Mouse (Mus musculus) monocyte, adult 2 months (primary cell): ENCODE measurements around the gene Dlg2.

Experiments used
- DNase-seq, 2 experiments: peaks; one replicate each; pipeline ENCODE4 v3.0.0; 2022; ENCODE audit warnings: low spot score in 2 of 2, low read depth in 1 of 2

The Dlg2 gene

DNA sequence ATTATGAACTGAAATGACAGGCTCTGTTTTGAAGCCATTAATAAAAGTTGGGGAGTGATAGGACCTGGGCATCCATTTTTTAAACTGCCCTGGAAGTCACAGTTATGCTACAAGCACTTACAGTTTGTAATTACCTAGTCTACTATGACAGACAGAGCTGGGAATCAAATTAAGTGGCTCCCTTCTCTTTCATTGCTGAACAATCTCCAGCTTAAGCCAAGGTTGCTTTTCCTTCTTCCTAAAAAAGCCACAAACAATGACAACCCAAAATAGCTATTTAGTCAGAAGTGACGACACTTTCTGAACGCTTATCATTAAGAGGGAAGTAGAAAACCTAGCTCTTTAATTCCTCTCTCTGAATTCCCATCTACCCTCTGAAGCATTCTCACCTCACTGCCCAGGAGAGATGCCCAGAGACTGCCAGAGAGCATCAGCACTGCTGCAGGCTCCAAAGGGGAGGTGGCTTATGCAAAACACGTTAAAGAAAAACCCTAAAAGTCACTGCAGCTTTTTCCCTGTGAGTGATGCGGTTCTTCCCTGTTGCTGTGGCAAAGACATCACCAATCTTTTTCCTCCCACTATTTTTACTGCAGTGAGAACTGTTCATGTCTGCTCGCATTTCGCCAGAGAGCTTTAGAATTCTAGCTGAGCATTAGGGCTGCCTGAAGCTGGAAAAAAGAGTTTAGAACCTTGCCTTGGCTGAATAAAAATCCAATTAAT, 612.9 kb downstream of the Dlg2 start:
- no peak for DNase-seq

DNA sequence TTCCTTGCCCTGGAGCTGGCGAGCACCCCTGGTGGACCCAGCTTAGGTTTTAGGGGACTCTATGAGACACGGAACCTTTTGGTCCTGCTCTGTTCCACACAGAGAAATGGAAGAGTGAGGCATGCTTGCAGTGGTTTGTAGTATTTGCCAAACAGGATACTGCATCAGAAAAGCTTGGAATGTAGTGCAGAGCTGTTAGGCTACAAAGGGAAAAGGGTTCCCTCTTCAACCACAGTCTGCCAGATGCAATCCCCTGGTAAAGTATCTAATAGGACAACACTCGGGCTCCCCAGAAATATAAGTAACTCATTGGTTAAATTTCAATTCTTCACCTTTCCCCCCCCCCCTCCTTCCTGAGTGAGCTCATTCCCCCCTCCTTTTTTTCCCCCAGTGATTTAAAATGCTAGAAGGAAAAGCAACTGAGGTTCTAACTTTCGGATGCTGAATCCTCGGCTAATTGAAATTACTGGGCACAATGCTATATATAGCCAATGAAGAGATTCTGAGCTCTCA, 613.9 kb downstream of the Dlg2 start:
- no peak for DNase-seq

DNA sequence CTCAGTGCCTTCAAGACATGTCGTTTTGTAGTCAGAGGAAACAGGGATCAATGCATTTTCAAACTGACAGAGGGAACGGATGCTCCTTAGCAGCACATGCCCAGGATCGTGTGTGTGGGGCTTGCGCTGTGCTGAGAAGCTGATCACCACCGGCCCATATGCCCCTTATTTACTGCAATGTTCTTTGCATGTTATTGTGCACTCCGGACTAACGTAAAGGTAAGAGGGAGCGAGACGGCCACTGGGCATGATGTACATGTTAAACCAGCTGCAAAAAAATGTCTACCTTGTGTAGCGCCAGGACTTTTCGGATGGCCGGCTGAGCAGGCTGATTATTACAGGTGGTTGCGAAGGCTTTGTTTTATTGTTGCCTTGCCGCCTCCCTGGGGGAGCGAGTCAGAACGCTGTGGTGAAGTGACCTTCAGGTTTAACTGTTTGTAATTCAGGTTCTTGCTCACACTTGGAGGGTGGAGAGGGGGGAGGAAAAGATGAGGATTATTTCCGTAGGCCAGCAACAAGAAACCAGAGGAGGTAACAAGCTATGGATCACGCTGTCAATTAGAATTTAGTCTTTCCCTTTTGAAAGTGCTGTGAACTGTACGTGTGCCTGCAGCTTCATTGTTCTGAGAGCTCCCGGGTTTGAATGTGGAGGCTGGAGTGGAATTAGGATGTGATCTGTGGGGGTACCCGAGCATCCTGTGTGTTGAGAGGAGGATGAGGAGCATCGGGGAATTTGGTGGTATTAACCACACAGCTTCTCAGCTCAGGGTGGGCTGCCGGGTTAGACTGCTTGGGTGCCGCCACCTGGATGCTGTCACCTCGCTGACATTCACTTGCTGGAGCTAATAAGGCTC, 614.6 kb downstream of the Dlg2 start:
- DNase-seq: no peak

DNA sequence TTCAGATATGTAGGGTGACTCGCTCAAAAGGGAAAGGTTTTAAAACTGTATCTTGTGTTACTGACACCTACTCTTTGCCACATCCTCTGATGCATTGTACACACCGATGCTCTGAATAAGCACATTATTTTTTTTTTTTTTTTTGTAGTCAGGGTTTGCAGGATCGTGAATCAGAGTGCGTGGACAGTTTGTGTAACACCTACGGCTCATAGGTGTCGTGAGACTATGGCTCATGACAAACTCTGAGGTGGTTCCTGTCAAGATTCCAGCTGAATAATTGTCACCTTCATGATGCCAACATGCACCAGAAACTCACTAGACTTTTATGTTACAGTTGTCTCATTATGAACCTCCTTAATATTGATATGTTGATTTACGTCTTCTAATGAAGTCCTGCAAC, 620.0 kb downstream of the Dlg2 start:
- no peak for DNase-seq

DNA sequence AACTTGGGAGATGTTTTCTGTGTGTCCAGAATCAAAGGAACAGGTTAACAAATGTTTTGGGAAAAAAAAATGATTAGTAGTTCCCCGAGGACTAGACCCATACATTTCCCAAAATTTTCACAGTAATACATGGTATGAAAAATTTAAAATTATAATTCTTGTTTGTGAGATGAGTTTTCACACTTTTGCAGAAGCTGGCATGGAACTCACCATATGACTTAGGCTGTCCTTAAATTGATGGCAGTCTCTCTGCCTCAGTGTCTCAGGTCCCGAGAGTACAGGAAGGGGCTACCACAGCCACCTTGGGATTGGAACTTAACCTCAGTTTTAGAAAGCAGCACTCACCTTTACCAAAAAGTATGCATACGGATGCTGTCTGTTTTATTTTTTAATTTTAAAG, 622.0 kb downstream of the Dlg2 start:
- no peak for DNase-seq

DNA sequence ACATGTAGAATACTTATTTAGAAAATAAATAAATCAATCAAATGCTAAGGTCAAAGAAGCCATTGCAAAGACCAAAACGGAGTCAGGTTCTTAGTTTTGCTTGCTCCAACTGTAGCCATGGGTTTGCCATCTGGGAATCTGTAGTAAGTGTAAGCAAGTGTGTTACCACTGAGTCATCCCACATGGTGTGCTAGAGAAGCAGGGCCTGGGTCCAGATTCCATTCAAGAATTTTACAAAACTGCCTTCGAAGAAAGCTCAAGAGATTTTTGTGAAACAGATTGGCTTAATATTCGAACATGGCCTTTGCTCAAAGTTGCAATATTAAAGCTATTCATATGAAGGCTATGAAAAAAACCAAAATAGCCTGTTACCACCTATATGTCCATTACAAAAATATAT, 633.1 kb downstream of the Dlg2 start:
- DNase-seq: no peak

DNA sequence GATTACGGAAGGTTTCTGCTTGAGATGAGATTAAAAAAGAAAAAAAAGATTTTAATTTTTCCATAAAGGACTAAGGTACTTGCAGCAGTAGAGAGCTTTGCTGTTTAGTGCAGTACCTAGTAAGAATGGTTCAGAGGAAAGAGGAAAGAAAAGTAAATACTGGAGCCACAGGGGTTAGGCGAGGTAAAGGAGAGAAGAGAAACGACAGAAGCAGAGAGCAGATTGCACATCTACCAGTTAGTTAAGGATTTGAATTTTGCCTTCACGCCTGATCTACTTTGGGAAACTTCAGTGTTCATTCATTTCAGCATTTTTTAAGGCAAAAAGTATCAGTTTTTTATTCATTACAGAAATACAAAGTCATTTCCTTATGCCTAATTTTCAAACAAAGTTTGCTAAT, 655.7 kb downstream of the Dlg2 start:
- DNase-seq: no peak

DNA sequence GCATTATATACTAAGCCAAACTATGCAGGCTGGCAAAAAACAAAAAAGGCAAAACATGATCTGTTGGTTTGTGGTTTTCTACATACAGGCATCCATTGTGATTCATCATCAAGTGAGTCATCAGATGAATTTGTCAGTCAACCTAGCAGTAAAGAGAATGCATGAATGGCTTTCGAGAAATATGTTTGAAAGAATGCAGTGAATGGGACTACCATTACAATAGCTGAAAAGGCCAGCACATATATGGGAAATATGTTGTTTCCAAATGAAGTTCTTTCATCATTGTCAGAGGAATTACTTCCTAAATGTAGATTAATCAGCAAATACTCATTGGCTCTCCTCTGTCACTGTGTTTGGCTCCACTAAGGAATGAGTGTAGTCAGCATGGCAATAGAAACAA, 677.6 kb downstream of the Dlg2 start:
- DNase-seq: no peak

DNA sequence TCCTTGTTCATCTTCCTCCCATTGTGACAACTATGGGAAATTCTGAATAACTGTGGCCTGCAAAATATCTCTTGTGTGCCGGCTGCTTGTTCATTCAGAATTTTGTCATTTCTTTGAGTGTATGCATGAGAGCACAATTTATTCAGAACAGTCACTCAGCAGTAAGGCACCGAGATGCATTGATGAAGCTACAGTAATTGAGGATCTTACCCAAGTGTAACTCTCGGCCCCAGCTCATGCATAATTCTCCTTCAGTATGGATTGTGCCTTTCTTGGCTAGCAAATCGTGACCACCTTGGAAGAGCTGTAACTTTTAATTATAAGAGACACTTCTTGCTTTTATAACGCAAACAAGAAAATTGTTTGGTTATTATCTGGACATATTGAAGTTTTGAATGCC, 682.7 kb downstream of the Dlg2 start:
- no peak for DNase-seq

DNA sequence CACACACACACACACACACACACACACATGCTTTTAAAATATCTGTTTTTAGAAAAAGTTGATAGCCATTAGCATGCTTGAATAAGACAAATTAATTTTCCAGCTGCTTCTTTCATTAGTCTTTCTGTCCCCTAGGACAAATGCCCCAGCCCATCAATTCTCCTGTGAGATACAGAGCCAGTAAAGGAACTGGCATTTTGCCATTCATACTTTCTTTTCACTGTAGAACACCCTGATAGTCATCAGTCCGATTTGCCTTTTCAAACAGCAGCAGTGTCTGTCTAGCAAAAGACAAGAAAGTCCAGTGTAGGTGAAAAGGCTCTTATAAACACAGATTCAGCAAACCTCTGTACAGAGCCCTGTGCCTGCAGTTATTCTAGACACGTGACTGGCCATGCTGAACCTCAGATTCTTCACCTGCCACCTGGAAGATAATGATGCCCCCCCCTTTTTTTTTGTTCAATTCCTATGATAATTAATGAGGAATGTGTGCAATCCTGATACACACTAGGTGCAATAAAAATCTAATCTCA, 685.2 kb downstream of the Dlg2 start:
- DNase-seq: no peak

DNA sequence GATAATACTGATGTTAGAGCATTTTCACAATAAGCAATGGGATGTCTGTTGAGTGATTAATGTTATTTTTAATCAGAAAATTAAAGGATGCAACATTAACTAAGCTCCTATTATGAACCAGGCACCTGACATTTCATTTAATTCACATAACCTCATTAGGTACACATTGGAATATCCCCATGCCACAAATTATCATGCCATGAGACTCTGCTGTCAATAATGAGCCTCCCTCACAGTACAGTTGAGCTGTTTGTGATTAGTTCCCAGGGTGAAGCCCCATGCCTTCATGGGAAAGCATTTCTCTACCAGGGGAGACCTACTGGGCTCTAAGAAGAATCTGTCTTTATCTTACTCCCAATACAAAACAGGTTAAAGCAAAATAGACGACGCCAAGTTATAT, 697.1 kb downstream of the Dlg2 start:
- no peak for DNase-seq

DNA sequence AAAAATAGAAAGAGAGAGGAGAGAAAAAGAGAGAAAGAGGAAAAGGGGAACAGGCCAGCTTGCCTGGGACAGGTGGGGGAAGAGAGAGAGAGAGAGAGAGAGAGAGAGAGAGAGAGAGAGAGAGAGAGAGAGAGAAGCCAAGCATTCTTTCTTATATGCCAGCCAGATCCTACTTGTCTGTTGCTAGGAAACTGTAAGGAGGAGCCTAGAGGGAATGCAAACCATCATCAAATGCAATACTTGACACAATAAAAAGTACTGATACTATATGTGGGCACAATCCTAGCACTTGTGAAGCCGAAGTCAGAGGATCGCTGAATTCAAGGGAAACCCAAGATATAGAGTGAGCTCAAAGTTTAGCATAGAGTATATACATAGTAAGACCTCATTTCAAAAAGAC, 711.7 kb downstream of the Dlg2 start:
- DNase-seq: no peak

DNA sequence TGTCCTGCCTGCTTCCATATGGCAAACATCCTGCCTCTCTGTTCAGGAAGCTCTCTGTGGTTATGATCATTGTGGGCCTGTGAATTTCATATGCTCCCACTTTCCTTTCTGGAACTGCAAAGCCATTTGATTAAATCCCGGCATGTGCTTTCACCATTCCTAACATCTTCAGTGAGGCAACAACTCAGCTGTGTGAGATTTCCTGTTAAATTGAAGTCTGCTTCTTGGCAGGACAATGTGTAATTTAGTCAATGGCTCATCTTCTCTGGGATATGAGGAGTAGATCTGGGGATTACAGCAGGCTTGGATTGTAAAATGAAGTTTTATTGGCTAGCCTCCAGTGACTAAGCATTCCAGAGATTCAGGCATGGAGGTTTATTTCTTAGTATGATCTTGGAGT, 722.9 kb downstream of the Dlg2 start:
- DNase-seq: no peak

DNA sequence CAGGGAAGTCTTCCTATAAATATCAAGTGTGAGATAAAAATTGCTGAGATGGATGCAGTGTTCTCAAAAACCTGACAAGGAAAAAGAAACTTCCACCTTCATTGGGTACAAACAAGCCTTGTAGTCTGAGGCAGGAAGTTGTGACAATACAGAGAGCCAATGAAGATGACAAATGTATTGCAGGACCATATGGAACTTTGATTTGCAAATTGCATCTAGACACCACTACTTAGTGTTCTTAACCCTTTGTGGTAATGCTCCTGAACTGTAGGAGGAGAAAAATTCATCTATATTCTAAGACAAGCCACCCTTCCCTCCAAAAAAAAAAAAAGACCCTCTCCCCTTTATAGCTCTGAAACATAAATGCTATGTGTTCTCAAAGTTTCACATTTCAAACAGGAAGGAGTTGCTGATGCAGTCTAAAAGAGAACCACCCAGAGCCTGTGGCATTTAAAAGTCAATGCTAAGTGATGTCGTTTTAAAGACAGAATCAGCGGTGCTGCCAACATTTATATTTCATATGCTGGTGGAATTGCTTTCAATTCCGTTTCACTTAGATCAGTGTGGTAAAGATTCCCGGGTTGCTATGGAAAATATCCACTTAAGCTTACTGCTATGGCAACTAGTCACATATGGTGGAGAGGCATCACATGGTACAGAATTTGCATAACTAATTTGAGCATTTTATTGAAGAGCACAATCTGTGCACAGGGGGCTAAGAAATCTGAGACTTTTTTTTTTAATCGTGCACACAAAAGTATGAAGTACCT, 731.8 kb downstream of the Dlg2 start:
- DNase-seq: no peak

DNA sequence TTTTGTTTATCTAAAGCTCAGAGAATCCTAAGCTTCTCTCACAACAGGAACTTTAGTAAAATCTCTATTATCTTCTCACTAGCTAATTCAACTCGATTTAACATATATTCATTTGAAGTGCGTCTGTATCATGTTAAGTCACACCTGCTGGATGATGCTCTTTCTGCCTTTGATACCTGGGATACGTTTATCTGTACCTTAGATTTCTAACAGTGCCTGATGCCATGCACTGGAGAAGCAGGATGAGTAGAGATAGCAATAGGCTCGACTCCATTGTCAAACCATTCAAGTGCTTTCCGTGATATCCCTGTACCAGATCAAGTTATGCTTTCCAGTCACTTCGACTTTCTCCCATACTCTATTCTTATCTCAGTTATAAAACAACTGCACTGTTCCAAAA, 732.5 kb downstream of the Dlg2 start:
- no peak for DNase-seq

DNA sequence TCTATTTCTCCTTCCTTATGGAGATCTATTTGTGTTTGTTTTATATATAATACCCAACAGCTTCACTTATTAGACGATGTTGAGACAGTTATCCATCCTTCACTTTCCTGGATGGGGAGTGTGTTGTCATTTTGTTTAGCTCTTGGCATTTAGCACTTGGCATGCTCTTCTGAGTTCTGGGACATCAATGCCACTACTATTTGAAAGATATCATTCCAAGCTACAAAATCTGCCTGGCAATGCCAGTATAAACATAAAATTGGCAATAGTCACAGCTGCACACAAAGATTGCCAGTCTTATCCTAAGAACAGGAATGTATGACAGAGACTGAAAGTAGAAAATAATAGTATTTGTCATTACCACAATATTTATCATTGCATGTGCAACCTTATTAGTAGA, 735.8 kb downstream of the Dlg2 start:
- DNase-seq: no peak

DNA sequence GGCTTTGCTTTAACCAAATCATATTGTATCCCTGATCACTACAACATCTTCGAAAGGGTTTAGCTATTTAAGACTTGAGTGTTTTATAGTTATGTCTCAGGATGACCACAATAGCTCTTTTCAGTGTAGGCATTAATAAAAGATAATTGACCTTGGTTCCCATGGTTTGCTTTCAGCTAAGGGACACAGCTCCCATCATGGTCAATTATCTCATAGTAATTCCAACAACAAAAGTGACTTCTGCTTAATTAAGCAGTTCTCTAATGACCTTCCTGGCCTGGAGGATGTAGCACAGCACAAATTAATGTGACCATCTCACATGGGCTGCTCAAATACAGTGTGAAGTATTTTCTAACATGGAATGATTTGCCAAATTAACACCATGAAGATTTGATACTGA, 738.4 kb downstream of the Dlg2 start:
- DNase-seq: no peak

DNA sequence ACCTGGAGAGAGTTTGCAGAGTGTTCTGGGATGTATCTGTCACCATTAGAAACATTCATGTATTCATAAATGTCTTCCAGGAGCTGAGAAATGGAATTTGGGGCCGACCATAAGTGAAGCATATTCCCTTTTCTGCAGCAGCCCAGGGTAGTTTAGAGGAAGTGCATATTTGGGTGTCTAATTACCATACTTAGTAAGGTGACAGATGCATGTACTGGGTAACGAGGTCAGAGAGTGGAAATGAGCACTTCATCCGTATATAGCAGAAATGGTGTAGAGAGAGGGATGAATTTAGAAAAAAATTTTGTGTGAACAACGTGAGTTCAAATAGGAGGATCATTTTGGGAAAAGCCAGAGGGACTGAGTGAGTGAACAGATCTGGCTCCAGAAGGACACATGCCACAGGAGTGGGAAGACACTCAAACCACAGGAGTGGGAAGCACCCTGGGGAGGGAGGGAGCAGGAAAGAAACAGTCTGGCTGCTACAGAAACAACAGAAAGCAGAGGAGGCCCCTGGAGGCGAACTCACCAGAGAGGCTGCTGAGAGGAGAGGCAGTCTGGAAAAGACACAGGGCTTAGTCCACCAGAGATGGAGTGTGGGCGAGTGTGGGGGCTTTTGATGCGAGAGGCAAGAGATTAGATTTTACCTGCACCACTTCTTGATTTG, 742.0 kb downstream of the Dlg2 start:
- no peak for DNase-seq

DNA sequence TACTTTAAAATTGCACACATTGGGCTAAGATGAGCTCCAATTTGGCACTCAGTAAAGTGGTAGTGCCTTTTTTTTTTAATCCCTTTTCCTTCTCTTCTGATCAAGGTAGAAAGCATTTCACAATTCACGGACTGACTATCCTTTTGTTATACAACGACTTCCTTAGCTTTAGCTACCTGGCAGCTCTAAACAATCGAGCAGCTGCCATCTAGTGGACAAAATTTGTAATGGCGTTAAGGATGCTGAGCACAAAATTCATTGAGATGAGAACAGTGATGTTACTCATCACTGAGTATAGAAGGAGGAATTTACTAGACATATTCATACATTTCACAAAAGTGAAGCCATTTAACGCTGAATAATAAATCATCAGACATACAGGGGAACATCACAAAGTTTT, 750.0 kb downstream of the Dlg2 start:
- no peak for DNase-seq

DNA sequence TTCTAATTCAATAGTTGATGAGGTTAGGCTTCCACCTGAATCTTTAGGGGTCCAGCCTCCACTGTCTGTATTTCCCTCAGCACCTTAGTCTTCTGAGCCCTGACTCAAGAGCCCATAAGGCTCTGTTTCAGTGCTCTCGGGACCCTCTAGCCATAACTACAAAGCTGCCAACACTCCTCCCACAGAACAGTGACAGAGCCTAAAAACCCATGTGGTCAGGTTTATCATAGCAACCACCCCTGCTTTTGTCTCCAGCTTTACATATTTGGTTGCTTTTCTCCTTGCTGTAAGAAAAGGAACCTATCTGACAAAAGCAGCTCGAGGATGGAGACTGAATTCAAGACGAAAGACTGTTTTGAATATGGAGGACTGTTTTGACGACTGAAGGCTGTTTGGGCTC, 765.2 kb downstream of the Dlg2 start:
- DNase-seq: no peak

DNA sequence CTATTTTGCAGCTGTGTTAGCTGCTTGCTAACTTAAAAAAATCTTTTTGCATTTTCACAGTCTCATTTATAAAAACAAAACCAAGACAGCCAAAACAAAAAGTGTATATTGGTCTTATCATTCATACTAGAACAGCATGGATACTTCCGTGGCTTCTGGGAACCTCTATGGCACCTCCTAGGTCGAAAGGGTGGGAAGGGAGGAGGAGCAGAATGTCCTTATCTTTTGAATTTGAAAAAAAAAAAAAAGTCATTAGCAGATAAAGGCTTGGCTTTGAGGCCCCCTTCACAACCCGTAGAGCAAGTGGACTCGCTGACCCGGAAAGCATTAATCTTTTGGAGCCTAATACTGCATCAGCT, 785.2 kb downstream of the Dlg2 start:
- no peak for DNase-seq
